Mouse (Mus musculus): ENCODE measurements at regions not wholly inside any gene's neighbourhood (a gene's known extent, or its start where the extent isn't known, plus 50 kb on each side); places are given as distances from the start of the nearest gene placed in this dataset.

- Histone ChIP-seq H3K27ac (replicated peaks; ENCODE audit: low read depth, low read length) (no peak overlapping the region), H3K4me1 (ENCODE audit: control insufficient read depth, insufficient read depth, insufficient read length, low read length) (no peaks in the 10 kb centered on the region), H3K4me3 (ENCODE audit: insufficient read depth, low read depth, low read length) (no peak overlapping the region)
Measured at GRCm38 (mm10) chr15:6934564-6934980, 59.8 kb upstream of the Osmr start.

GRCm38 (mm10) chr15:6941491-6941890 is 66.7 kb upstream of the Osmr start:
- Histone ChIP-seq H3K4me1 (ENCODE audit: control insufficient read depth, insufficient read depth, insufficient read length, low read length) (no peaks in the 10 kb centered on the region), H3K4me3 (ENCODE audit: insufficient read depth, low read depth, low read length) (no peak overlapping the region), H3K27ac (replicated peaks; ENCODE audit: low read depth, low read length) (no peak overlapping the region)

GRCm38 (mm10) chr15:6949236-6949635 is 74.5 kb upstream of the Osmr start:
- H3K4me3 ChIP-seq (ENCODE audit: insufficient read depth, low read depth, low read length), result no peak overlapping the region
- peaks cover 5% of the 10 kb centered on the region; the same call in 1 of the 2 replicates for H3K4me1 ChIP-seq (ENCODE audit: control insufficient read depth, insufficient read depth, insufficient read length, low read length)
- H3K27ac ChIP-seq (replicated peaks; ENCODE audit: low read depth, low read length), result no peak overlapping the region

- Histone ChIP-seq H3K27ac (replicated peaks; ENCODE audit: low read depth, low read length) (no peak overlapping the region), H3K4me1 (ENCODE audit: control insufficient read depth, insufficient read depth, insufficient read length, low read length) (peaks cover 5% of the 10 kb centered on the region; the same call in 1 of the 2 replicates), H3K4me3 (ENCODE audit: insufficient read depth, low read depth, low read length) (no peak overlapping the region)
Measured at GRCm38 (mm10) chr15:6949686-6950085, 74.9 kb upstream of the Osmr start.

- Histone ChIP-seq H3K27ac (replicated peaks; ENCODE audit: low read depth, low read length) (no peak overlapping the region), H3K4me1 (ENCODE audit: control insufficient read depth, insufficient read depth, insufficient read length, low read length) (peaks cover 7% of the 10 kb centered on the region; the same call in 1 of the 2 replicates), H3K4me3 (ENCODE audit: insufficient read depth, low read depth, low read length) (no peak overlapping the region)
Measured at GRCm38 (mm10) chr15:6950503-6950902, 75.7 kb upstream of the Osmr start.

DNA sequence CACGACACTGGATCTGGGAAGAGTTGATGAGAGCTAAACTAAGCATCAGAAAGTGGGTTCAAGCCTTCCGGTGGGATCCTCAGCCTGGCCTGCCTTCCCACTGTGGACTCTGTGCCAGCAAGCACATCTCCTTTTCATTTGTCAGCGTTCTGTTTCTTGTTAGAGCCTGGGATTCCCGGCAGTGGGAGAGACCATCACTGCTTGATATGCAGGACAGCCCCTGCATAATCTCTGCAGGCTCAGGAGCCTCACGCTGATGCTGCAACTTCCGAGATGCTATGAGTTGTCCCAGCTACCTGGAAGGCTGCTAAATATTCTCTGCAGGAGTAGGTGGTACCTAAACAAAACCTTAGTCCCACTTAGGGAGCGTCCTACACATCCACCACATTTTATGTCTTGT is 78.8 kb upstream of the Osmr start:
- H3K4me1 ChIP-seq (ENCODE audit: control insufficient read depth, insufficient read depth, insufficient read length, low read length), result peaks cover 6% of the 10 kb centered on the region; the same call in 1 of the 2 replicates
- no peak overlapping the region for H3K4me3 ChIP-seq (ENCODE audit: insufficient read depth, low read depth, low read length)

GRCm38 (mm10) chr15:6953970-6954791 is 79.4 kb upstream of the Osmr start:
- Histone ChIP-seq H3K27ac (replicated peaks; ENCODE audit: low read depth, low read length) (no peak overlapping the region), H3K4me3 (ENCODE audit: insufficient read depth, low read depth, low read length) (no peak overlapping the region)

More for the DNA sequence above, 78.8 kb upstream of the Osmr start:
- H3K27ac ChIP-seq (replicated peaks; ENCODE audit: low read depth, low read length), result no peak overlapping the region

DNA sequence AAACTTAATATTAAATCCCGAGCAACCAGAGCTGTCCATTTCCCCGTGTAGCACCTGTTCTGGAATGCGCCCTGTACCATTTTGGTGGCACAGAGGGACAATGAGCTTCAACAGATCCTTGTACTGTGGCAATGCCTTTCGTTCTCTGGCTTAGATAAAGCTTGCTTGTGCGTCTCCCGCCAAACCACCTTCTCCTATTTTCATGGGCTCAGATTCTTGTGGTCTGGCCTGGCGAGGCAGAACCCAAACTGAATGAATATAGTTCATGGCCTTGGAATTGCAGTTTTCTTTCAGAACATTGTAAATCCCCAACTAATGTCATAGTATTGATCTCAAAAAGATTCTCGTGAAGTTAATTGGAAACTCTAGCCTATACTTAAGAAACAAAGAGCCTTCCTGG is 85.1 kb upstream of the Osmr start:
- Histone ChIP-seq H3K4me3 (ENCODE audit: insufficient read depth, low read depth, low read length) (no peak overlapping the region), H3K4me1 (ENCODE audit: control insufficient read depth, insufficient read depth, insufficient read length, low read length) (peaks cover 2% of the 10 kb centered on the region; the same call in 1 of the 2 replicates), H3K27ac (replicated peaks; ENCODE audit: low read depth, low read length) (no peak overlapping the region)

More at GRCm38 (mm10) chr15:6953970-6954791, 79.4 kb upstream of the Osmr start:
- H3K4me1 ChIP-seq (ENCODE audit: control insufficient read depth, insufficient read depth, insufficient read length, low read length), result peaks cover 2% of the 10 kb centered on the region; the same call in 1 of the 2 replicates

GRCm38 (mm10) chr15:6960753-6961746 is 86.3 kb upstream of the Osmr start:
- no peaks in the 10 kb centered on the region for H3K4me1 ChIP-seq (ENCODE audit: control insufficient read depth, insufficient read depth, insufficient read length, low read length)
- no peak overlapping the region for H3K27ac ChIP-seq (replicated peaks; ENCODE audit: low read depth, low read length)
- H3K4me3 ChIP-seq (ENCODE audit: insufficient read depth, low read depth, low read length), result no peak overlapping the region

DNA sequence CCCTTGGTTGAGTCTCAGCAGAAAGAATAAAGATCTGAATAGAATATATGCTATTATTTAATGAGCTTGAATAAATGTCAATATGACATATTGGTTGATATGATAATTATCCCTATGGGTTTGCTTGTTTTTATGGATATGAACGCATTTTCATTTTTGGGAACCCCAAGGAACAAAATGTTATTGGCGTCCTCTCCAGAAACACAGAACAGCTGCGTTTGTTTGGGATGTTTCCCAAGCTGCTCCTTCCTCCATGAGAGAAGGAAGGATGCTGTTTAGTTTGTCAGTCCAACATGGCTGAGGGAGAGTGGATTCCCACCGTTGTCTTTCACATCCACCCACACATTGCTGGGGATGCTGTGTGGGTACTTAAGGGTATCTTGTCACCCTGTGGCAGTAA is 89.9 kb upstream of the Osmr start:
- no peak overlapping the region for H3K27ac ChIP-seq (replicated peaks; ENCODE audit: low read depth, low read length)
- no peak overlapping the region for H3K4me3 ChIP-seq (ENCODE audit: insufficient read depth, low read depth, low read length)
- no peaks in the 10 kb centered on the region for H3K4me1 ChIP-seq (ENCODE audit: control insufficient read depth, insufficient read depth, insufficient read length, low read length)

- H3K4me3 ChIP-seq (ENCODE audit: insufficient read depth, low read depth, low read length), result no peak overlapping the region
Measured at GRCm38 (mm10) chr15:6965446-6965845, 90.7 kb upstream of the Osmr start.

GRCm38 (mm10) chr15:6974410-6974809 is 99.6 kb upstream of the Osmr start:
- no peaks in the 10 kb centered on the region for H3K4me1 ChIP-seq (ENCODE audit: control insufficient read depth, insufficient read depth, insufficient read length, low read length)
- no peak overlapping the region for H3K4me3 ChIP-seq (ENCODE audit: insufficient read depth, low read depth, low read length)
- no peak overlapping the region for H3K27ac ChIP-seq (replicated peaks; ENCODE audit: low read depth, low read length)

More at GRCm38 (mm10) chr15:6965446-6965845, 90.7 kb upstream of the Osmr start:
- H3K27ac ChIP-seq (replicated peaks; ENCODE audit: low read depth, low read length), result no peak overlapping the region
- no peaks in the 10 kb centered on the region for H3K4me1 ChIP-seq (ENCODE audit: control insufficient read depth, insufficient read depth, insufficient read length, low read length)

DNA sequence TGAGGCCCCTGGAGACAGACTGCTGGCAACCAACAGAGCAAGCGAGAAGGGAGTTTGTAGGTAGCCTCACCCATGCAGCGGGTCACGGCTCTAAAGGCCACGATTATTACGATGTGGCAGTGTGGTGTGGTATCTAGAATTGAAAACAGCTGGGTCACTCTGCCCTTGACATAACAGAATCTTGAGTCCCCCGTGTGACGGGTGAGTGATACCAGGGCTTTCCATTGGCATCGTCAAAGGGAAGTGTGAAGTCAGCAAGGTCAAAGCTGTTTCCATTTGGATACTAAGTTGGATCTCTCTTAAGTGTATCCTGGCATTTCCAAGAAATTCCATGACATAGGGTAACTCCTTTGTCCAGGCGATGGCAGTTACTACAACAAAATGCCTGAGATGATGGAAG is 106.7 kb upstream of the Osmr start:
- H3K4me3 ChIP-seq (ENCODE audit: insufficient read depth, low read depth, low read length), result no peak overlapping the region
- H3K27ac ChIP-seq (replicated peaks; ENCODE audit: low read depth, low read length), result no peak overlapping the region
- no peaks in the 10 kb centered on the region for H3K4me1 ChIP-seq (ENCODE audit: control insufficient read depth, insufficient read depth, insufficient read length, low read length)

GRCm38 (mm10) chr15:6983320-6983719 is 107.1 kb upstream of the Lifr start:
- H3K4me1 ChIP-seq (ENCODE audit: control insufficient read depth, insufficient read depth, insufficient read length, low read length), result no peaks in the 10 kb centered on the region
- H3K27ac ChIP-seq (replicated peaks; ENCODE audit: low read depth, low read length), result no peak overlapping the region
- H3K4me3 ChIP-seq (ENCODE audit: insufficient read depth, low read depth, low read length), result no peak overlapping the region

GRCm38 (mm10) chr15:6988187-6988586 is 102.2 kb upstream of the Lifr start:
- Histone ChIP-seq H3K4me1 (ENCODE audit: control insufficient read depth, insufficient read depth, insufficient read length, low read length) (peaks cover 7% of the 10 kb centered on the region; the same call in 1 of the 2 replicates), H3K4me3 (ENCODE audit: insufficient read depth, low read depth, low read length) (no peak overlapping the region), H3K27ac (replicated peaks; ENCODE audit: low read depth, low read length) (no peak overlapping the region)

Data from brown adipose tissue, adult 24 weeks (tissue).